Mouse (Mus musculus) cerebellum, adult (tissue): ENCODE measurements at regions not wholly inside any gene's neighbourhood (a gene's known extent, or its start where the extent isn't known, plus 50 kb on each side); places are given as distances from the start of the nearest gene placed in this dataset.

Experiments used
- ATAC-seq: cut with Nextera tagmentation; 2 replicates; pipeline ENCODE4 v1.9.2; 2017; ENCODE audit warnings: mild to moderate bottlenecking, moderate library complexity, mixed read lengths; ENCODE audit not compliant: insufficient number of reproducible peaks, low FRiP score, low TSS enrichment

- no peak for ATAC-seq
Observed at GRCm38 (mm10) chr2:123458034-123458677, 631.6 kb upstream of the Sema6d start.

- no peak for ATAC-seq
Observed at GRCm38 (mm10) chr2:123473840-123474239, 615.9 kb upstream of the Sema6d start.

- no peak for ATAC-seq
Observed at GRCm38 (mm10) chr2:123486681-123487080, 603.1 kb upstream of the Sema6d start.

GRCm38 (mm10) chr2:123506162-123506561 lies 583.6 kb upstream of the Sema6d start:
- no peak for ATAC-seq

- no peak for ATAC-seq
Observed at GRCm38 (mm10) chr2:123507095-123507494, 582.7 kb upstream of the Sema6d start.

GRCm38 (mm10) chr2:123528915-123529314 lies 560.9 kb upstream of the Sema6d start:
- ATAC-seq, result no peak

GRCm38 (mm10) chr2:123532946-123533791 lies 556.6 kb upstream of the Sema6d start:
- no peak for ATAC-seq

- ATAC-seq, result no peak
Observed at GRCm38 (mm10) chr2:123551249-123551850, 538.4 kb upstream of the Sema6d start.

- ATAC-seq, result no peak
Observed at GRCm38 (mm10) chr2:123558123-123558650, 531.6 kb upstream of the Sema6d start.
